Mouse (Mus musculus) hematopoietic multipotent progenitor cell, adult 10-12 weeks (in vitro differentiated cells): ENCODE data around the gene Gm9918. TPM values are rescaled to one million over a fixed set of nuclear protein-coding genes. Genes with fewer than 3 reads are reported as not detected.

Experiments
- polyA plus RNA-seq: library from polyadenylated mRNA; stranded (reverse); fragments of >175 nt; gene quantifications from 2 replicates; pipeline ENCODE4 v1.2.3, GENCODE M21; 2012; ENCODE audit warnings: low replicate concordance

Gm9918 gene
- 0.07 TPM in 1 of 2 replicates, not detected in the other for polyA plus RNA-seq

DNA sequence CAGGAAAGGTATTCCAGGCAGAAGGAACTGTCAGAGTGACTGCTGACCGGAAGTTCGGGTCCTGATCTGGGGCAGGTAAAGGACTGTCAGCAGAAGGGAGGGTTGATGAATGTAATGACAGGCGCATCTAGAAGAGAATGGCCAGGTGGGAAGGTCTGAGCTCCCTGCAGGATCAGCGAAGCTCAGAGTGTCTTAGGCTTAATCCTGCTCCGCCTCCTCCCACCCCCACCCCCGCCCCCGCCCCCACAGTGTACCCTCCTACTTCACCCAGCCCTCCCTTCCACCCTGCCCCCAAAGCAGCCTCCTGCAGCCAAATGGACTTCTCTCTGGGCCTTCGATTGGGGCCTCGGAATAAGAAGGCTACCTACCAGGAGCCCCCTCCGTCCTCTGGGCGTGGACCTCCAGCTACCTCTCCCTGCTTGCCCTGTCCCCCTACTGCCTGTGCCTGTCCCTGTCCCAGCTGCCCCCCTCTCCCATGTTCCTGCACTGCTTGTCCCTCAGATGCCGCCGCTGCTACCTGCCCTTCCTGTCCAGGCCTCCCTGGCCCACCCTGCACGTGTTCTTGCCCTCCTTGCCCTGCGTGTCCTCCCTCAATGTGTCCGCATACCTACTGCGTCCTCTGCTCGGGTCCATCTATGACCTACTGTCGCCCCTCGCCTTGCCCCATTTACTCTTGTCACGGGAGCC lies at the start of gene Gm9918:
Gene Gm9918, plus strand, starts transcription at position 290 of the 687 bp plus-strand sequence.

DNA sequence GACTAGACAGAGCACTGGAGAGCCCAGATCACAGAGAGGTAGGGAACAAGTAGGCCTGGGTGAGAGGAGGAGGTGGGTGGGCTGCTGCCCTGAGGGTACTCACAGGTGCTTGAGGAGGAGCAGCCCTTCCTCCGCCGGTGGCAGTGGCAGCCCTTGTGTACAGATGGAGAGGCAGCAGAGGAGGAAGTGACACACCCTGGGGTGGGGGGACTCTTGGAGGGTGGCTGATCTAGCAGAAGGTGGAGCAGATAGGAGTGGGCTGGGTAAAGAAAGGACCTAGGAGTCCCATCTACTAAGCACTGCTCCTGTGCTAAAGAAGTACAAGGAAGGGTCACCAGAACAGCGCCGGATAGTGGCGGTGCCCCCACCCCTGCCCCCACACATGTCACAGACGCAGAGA lies 38.6 kb upstream of the Gm9918 start, which contains the start of gene Itgb7:
Gene Itgb7, minus strand, starts transcription at position 197 of the 400 bp plus-strand sequence.

DNA sequence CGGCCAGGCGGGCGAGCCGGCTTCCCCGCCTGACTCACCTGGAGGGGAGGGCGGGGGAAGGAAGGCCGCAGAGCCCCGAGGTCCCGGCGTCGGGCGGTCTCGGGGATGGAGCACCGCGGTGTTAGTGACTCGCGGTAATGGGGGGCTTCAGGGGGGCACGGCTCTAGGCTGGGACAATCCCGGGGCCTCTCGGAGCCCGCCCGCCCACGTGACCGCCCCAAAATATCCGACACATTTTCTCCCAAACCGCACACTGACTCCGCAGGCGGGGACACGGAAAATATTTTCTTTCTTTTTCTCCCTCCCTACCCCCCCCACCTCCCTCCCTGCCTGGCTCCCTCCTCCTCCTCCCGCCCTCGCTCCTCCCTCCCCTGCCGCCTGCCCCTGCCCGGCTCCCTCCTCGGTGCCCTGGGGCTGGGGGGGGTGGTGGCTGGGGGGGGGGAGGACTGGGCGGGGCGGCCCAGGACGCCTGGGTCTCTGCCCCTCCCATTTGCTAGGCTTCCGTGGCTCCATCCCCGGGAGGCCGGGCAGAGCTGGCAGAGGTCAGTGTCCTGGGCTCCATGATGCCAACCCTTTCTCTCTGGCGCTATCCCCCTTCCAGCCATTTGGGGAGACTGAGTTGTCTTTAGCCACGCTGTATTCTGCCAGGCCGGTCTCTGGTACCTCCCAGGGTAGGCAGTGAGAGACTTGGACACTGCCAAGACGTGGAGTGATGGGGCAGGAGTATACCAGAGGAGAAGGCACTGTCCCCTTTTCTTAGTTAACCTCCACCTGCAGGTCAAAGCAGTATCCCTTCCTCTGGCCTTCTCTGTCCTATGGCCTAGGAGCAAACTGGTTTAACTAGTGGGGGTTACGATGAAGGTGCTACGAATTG lies 12.9 kb upstream of the Gm9918 start, which contains the start of gene Rarg:
Gene Rarg, minus strand, starts transcription at position 316 of the 874 bp plus-strand sequence.

DNA sequence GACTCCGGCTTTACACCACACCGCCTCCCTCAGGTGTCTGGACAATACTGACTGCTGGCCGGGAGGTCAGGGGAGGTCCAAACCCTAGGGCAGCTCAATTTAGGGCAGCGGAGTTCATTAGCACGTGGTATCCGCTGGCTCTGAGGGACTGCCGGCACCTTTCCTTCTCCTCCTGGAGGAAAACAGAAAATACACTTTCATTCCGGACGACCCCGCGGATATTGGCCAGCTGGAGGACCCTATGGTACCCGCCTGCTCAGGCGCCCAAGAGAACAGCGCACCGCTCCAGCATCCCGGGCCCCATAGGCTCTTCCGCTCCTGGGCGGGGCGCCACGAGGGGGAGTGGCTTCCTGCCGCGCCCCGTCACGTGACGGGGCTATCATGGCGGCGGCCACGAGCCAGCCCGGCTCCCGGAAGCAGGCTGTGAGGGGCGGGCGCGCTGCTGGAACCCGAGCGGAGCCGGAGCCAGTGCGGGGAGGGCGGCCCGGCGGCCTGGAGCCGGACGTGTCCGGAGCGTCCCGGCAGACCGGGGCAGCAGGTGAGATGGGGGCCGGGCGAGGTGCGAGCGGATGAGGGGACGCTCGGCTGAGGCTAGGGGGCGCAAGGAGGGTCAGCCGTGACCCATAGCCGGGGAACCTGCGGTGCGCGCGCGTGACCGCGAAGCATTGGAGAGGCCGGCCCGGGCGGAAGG lies 8.9 kb downstream of the Gm9918 start, which contains the start of gene Mfsd5:
Gene Mfsd5, plus strand, starts transcription at position 363 of the 691 bp plus-strand sequence.

DNA sequence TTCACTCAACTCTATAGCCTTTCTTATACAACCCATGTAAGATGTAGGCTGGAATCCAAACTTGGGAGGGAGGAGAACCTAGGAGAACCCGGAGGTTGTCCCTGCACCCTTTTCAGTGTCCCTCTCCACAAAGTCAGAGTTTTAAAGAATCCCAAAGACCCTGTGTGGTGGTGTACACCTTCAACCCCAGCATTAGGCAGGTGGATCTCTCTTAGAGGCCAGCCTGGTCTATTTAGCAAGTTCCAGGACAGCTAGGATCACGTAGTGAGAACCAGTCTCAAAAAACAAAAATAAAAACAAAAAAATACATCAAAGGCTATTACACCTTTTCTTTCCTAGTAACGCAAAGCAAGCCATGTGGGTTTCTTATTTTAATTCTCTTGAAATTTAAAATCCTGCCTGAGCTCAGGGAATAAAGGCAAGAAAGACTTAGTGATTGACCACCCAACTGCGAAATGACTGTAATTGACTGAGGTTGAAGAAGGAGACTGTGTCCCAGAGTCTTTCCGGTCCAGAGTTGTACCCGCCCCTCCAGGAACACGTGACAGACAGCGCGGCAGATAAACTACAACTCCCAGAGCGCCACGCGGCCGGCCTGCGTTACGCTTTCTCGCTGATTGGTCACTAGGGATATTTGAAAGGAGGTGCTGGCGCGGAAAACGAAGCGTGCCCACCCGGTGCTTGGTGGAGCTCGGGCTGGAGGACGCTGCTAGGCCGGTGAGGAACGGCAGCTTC lies 25.4 kb downstream of the Gm9918 start, which contains the start of gene Espl1:
Gene Espl1, plus strand, starts transcription at position 634 of the 735 bp plus-strand sequence.

Other genes with a start within 250 kb of the Gm9918 start
- 0.15 and 0.29 TPM in 2 replicates for gene Krt18, start 242.4 kb upstream of the Gm9918 start, polyA plus RNA-seq
- 93.4 and 169 TPM in 2 replicates for gene Eif4b, start 196.8 kb upstream of the Gm9918 start, polyA plus RNA-seq
- gene Tns2, start 170.2 kb upstream of the Gm9918 start, polyA plus RNA-seq: 1.7 and 2.5 TPM in 2 replicates
- gene Spryd3, start 134.3 kb upstream of the Gm9918 start, polyA plus RNA-seq: 11.8 and 25.2 TPM in 2 replicates
- gene Igfbp6, start 126.2 kb upstream of the Gm9918 start, polyA plus RNA-seq: 1.1 and 3.3 TPM in 2 replicates
- 1.0 and 2.3 TPM in 2 replicates for gene Soat2, start 120.0 kb upstream of the Gm9918 start, polyA plus RNA-seq
- 23.6 and 23.9 TPM in 2 replicates for gene Zfp740, start 67.3 kb upstream of the Gm9918 start, polyA plus RNA-seq
- gene Csad, start 65.8 kb upstream of the Gm9918 start, polyA plus RNA-seq: 26.3 and 33.6 TPM in 2 replicates
- 423 and 1,128 TPM in 2 replicates for gene Itgb7, start 38.6 kb upstream of the Gm9918 start, polyA plus RNA-seq
- 54.7 and 138 TPM in 2 replicates for gene Rarg, start 13.0 kb upstream of the Gm9918 start, polyA plus RNA-seq
- gene Mfsd5, start 8.9 kb downstream of the Gm9918 start, polyA plus RNA-seq: 64.6 and 64.7 TPM in 2 replicates
- gene Espl1, start 25.7 kb downstream of the Gm9918 start, polyA plus RNA-seq: 2.9 and 6.9 TPM in 2 replicates
- 15.0 and 71.0 TPM in 2 replicates for gene Pfdn5, start 55.6 kb downstream of the Gm9918 start, polyA plus RNA-seq
- 20.9 and 82.7 TPM in 2 replicates for gene Myg1, start 61.1 kb downstream of the Gm9918 start, polyA plus RNA-seq
- gene Aaas, start 80.2 kb downstream of the Gm9918 start, polyA plus RNA-seq: 28.1 and 59.8 TPM in 2 replicates
- not detected in 2 replicates for gene Sp7, start 96.6 kb downstream of the Gm9918 start, polyA plus RNA-seq
- gene Sp1, start 135.6 kb downstream of the Gm9918 start, polyA plus RNA-seq: 11.4 and 48.9 TPM in 2 replicates
- 0.81 and 1.1 TPM in 2 replicates for gene Amhr2, start 174.8 kb downstream of the Gm9918 start, polyA plus RNA-seq
- 110 and 542 TPM in 2 replicates for gene Prr13, start 188.5 kb downstream of the Gm9918 start, polyA plus RNA-seq
- gene Pcbp2, start 200.0 kb downstream of the Gm9918 start, polyA plus RNA-seq: 125 and 498 TPM in 2 replicates
- not detected in 2 replicates for gene Gm10337, start 233.2 kb downstream of the Gm9918 start, polyA plus RNA-seq
- 1.7 and 3.3 TPM in 2 replicates for gene Map3k12, start 246.5 kb downstream of the Gm9918 start, polyA plus RNA-seq
- 54.5 and 62.8 TPM in 2 replicates for gene Tarbp2, start 247.6 kb downstream of the Gm9918 start, polyA plus RNA-seq